Mouse (Mus musculus): ENCODE measurements around the gene Tet2. TPM values are rescaled to one million over a fixed set of nuclear protein-coding genes. Genes with fewer than 3 reads are reported as not detected.

Gene Tet2
- polyA plus RNA-seq, 1 experiment from 2014 or later: 19.3 TPM

DNA sequence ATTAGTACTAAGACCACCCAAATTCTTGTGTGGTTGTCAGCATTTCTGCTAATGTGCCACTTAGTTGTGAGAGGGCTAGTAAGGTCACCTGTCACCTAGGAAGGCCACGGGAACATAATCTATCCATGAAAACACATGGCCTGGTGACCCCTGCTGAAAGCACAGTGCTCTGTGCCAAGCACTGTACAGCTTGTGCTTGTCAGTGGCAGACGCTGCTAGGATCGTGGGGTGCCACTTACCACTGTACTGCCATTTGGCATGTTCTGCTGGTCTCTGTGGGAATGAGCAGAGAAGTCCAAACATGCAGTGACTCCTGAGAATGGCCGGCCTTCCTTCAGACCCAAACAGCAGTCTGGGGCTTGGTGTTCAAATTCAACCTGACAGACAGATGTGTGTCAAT, 73.8 kb downstream of the Tet2 start:
- H3K27me3 ChIP-seq (ENCODE audit: control insufficient read depth, insufficient read depth, low read length): no peaks in the 10 kb centered on the region
- H3K4me3 ChIP-seq (ENCODE audit: low read depth, low read length): no peak overlapping the region
- no peak for ATAC-seq (replicated peaks; ENCODE audit: low FRiP score)
- H3K9me3 ChIP-seq (ENCODE audit: control insufficient read depth, low read length): no peaks in the 10 kb centered on the region
- no peak overlapping the region for H3K27ac ChIP-seq (ENCODE audit: low read depth, low read length)
- 91% methylated on average over 4 of the region's 4 CpGs for WGBS
- no peak overlapping the region for H3K4me2 ChIP-seq (ENCODE audit: low read depth, low read length, severe bottlenecking)
- no peak for DNase-seq (ENCODE audit: low spot score)
- H3K9ac ChIP-seq (ENCODE audit: low read length): no peak overlapping the region
- H3K36me3 ChIP-seq (ENCODE audit: control insufficient read depth, insufficient read depth, low read length): peaks cover 13% of the 10 kb centered on the region; the same call in 1 of the 2 replicates
- no peaks in the 10 kb centered on the region for H3K4me1 ChIP-seq (replicated peaks; ENCODE audit: control insufficient read depth, insufficient read depth, low read length)

DNA sequence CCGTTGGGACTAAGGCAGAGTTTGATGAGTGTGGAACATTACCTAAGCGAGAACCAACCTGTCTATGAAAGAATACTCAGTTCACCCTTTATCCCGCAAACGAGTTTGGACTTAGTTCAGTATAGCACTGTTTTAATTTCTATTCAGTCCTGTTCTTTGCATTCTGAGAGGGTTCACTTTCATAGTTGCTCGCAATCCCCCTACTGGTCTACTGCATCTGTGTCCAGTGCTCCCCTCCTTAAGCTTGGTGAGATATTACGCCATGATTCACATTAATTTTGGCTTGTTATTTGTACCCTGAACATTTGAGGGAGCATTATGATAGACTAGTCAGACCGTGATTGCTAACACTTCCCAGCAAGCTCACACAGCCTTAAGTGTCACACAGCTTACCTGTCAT, 76.1 kb downstream of the Tet2 start:
- Histone ChIP-seq H3K27me3 (ENCODE audit: control insufficient read depth, insufficient read depth, low read length) (no peaks in the 10 kb centered on the region), H3K4me1 (replicated peaks; ENCODE audit: control insufficient read depth, insufficient read depth, low read length) (no peaks in the 10 kb centered on the region), H3K27ac (ENCODE audit: low read depth, low read length) (no peak overlapping the region), H3K9ac (ENCODE audit: low read length) (no peak overlapping the region), H3K4me2 (ENCODE audit: low read depth, low read length, severe bottlenecking) (no peak overlapping the region), H3K9me3 (ENCODE audit: control insufficient read depth, low read length) (no peaks in the 10 kb centered on the region), H3K36me3 (ENCODE audit: control insufficient read depth, insufficient read depth, low read length) (peaks cover 8% of the 10 kb centered on the region; the same call in 1 of the 2 replicates), H3K4me3 (ENCODE audit: low read depth, low read length) (no peak overlapping the region)
- WGBS: 96% methylated on average over 7 of the region's 7 CpGs
- ATAC-seq (replicated peaks; ENCODE audit: low FRiP score) (no peak), DNase-seq (ENCODE audit: low spot score) (no peak)

DNA sequence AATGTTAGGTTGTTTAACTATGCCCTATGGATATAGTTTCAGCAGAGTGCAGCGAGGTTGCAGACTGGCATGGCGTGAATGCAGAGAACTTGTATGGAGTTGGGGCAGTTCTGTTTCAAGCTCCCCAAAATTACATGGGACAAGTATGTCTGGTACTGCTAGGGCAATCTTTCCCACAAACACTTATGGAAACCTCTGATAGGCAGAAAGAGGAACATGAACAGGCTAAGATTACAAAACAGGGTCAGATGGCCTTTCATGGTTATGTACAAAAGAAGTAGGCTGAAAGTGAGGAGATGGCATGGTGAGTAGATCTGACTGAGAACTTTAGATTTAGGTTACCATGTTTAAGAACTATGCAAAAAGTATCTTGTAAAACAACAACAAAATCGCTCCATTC, 81.7 kb downstream of the Tet2 start:
- Histone ChIP-seq H3K27ac (ENCODE audit: low read depth, low read length) (no peak overlapping the region), H3K9me3 (ENCODE audit: control insufficient read depth, low read length) (no peaks in the 10 kb centered on the region), H3K4me2 (ENCODE audit: low read depth, low read length, severe bottlenecking) (no peak overlapping the region), H3K9ac (ENCODE audit: low read length) (no peak overlapping the region), H3K36me3 (ENCODE audit: control insufficient read depth, insufficient read depth, low read length) (peaks cover 8% of the 10 kb centered on the region; the same call in 1 of the 2 replicates), H3K27me3 (ENCODE audit: control insufficient read depth, insufficient read depth, low read length) (no peaks in the 10 kb centered on the region), H3K4me1 (replicated peaks; ENCODE audit: control insufficient read depth, insufficient read depth, low read length) (no peaks in the 10 kb centered on the region), H3K4me3 (ENCODE audit: low read depth, low read length) (no peak overlapping the region)
- DNase-seq (ENCODE audit: low spot score) (no peak), ATAC-seq (replicated peaks; ENCODE audit: low FRiP score) (no peak)
- WGBS: 90% methylated on average over 3 of the region's 3 CpGs

DNA sequence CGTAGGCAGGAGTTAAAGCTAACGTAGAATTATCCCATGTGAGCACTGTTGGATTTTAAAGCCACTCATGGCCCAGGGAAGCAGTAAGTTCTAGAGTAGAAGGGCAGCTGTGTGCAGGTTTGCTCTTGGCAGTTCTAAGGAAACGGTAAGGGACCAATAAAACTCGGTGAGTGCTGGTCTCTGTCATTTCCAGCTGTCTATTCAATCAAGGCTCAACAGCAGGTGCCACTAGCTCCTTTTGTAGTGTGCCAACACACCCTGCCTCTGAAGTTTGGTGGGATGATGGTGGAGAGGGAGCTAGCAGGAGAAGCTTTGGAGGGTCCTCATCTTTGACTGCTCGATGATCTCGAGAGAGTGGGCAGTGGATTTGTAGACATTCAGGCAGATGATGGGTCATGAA, 82.5 kb downstream of the Tet2 start:
- DNase-seq (ENCODE audit: low spot score) (no peak), ATAC-seq (replicated peaks; ENCODE audit: low FRiP score) (no peak)
- H3K27ac ChIP-seq (ENCODE audit: low read depth, low read length): no peak overlapping the region
- H3K27me3 ChIP-seq (ENCODE audit: control insufficient read depth, insufficient read depth, low read length): no peaks in the 10 kb centered on the region
- H3K4me1 ChIP-seq (replicated peaks; ENCODE audit: control insufficient read depth, insufficient read depth, low read length): no peaks in the 10 kb centered on the region
- H3K4me3 ChIP-seq (ENCODE audit: low read depth, low read length): no peak overlapping the region
- no peaks in the 10 kb centered on the region for H3K9me3 ChIP-seq (ENCODE audit: control insufficient read depth, low read length)
- WGBS: 92% methylated on average over 6 of the region's 6 CpGs
- peaks cover 5% of the 10 kb centered on the region; the same call in 1 of the 2 replicates for H3K36me3 ChIP-seq (ENCODE audit: control insufficient read depth, insufficient read depth, low read length)
- H3K9ac ChIP-seq (ENCODE audit: low read length): no peak overlapping the region
- H3K4me2 ChIP-seq (ENCODE audit: low read depth, low read length, severe bottlenecking): no peak overlapping the region

DNA sequence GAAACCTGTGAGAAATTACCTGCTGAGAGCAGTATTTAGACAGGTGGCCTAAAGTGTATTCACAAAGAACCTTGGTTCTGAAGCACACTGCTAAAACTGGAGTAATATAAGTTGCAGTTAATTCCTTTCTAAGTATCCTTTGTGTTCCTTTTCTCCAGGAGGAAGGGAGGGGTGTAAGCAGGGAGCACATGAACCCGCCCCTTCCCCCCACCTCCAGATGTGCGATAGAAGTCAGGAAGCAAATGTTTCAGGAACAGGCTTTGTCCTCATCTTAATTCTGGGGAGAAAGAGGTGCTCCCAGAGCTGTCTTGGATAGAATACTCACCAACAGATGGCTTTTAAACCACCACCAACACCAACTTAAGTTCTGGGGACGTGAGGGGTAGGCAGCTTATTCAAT, 82.9 kb downstream of the Tet2 start:
- WGBS: 77% methylated on average over 3 of the region's 3 CpGs
- Histone ChIP-seq H3K9me3 (ENCODE audit: control insufficient read depth, low read length) (no peaks in the 10 kb centered on the region), H3K4me1 (replicated peaks; ENCODE audit: control insufficient read depth, insufficient read depth, low read length) (no peaks in the 10 kb centered on the region), H3K27ac (ENCODE audit: low read depth, low read length) (no peak overlapping the region), H3K36me3 (ENCODE audit: control insufficient read depth, insufficient read depth, low read length) (peaks cover under 1% of the 10 kb centered on the region; the same call in 1 of the 2 replicates), H3K4me3 (ENCODE audit: low read depth, low read length) (no peak overlapping the region), H3K27me3 (ENCODE audit: control insufficient read depth, insufficient read depth, low read length) (no peaks in the 10 kb centered on the region), H3K4me2 (ENCODE audit: low read depth, low read length, severe bottlenecking) (no peak overlapping the region), H3K9ac (ENCODE audit: low read length) (no peak overlapping the region)
- DNase-seq (ENCODE audit: low spot score): no peak
- no peak for ATAC-seq (replicated peaks; ENCODE audit: low FRiP score)

DNA sequence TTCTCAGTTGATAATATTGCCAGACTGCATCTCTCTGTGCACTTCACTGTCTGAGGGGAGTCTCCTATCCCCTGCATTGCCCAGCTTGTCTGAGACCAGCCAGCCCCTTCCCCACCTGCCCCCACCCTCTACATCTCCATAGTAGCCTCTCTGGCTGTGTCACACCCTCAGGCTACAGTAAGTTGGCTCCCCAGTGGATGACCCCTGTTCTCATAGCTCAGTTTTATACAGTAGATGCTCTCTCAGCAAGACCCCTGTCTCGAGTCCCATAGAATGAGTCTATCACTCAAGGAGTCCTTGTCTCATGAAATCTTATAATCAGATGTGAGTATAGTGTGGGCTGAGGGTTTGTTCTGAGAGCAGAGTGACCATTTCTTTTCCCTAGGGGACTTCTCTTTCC, 85.8 kb downstream of the Tet2 start:
- WGBS: 83% methylated on average over 1 of the region's 1 CpGs

DNA sequence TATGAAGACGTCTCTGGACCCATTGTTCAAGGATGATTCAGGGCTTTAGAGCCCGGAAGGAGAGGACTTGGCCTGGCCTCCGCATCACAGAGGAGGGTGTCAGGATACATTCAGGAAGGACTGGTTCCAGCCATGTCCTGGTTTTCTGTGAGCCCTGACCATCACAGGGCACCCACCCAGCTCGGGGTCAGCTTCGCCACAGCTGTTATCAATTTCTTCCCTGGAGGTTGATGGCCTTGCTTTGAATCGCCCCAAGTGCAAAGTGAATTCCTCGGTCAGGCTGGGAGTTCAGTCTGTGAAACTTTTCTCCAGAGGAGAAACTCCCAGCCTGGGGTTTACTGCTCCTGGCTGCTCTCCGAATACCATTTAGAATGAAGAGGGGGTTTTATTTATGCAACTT, 91.0 kb downstream of the Tet2 start:
- H3K9ac ChIP-seq (ENCODE audit: low read length): no peak overlapping the region

More for the DNA sequence above, 85.8 kb downstream of the Tet2 start:
- no peaks in the 10 kb centered on the region for H3K4me1 ChIP-seq (replicated peaks; ENCODE audit: control insufficient read depth, insufficient read depth, low read length)
- no peaks in the 10 kb centered on the region for H3K27me3 ChIP-seq (ENCODE audit: control insufficient read depth, insufficient read depth, low read length)
- no peak overlapping the region for H3K4me2 ChIP-seq (ENCODE audit: low read depth, low read length, severe bottlenecking)
- ATAC-seq (replicated peaks; ENCODE audit: low FRiP score) (no peak), DNase-seq (ENCODE audit: low spot score) (no peak)
- H3K9me3 ChIP-seq (ENCODE audit: control insufficient read depth, low read length): no peaks in the 10 kb centered on the region
- no peak overlapping the region for H3K9ac ChIP-seq (ENCODE audit: low read length)
- no peak overlapping the region for H3K27ac ChIP-seq (ENCODE audit: low read depth, low read length)
- no peak overlapping the region for H3K4me3 ChIP-seq (ENCODE audit: low read depth, low read length)
- no peaks in the 10 kb centered on the region for H3K36me3 ChIP-seq (ENCODE audit: control insufficient read depth, insufficient read depth, low read length)

DNA sequence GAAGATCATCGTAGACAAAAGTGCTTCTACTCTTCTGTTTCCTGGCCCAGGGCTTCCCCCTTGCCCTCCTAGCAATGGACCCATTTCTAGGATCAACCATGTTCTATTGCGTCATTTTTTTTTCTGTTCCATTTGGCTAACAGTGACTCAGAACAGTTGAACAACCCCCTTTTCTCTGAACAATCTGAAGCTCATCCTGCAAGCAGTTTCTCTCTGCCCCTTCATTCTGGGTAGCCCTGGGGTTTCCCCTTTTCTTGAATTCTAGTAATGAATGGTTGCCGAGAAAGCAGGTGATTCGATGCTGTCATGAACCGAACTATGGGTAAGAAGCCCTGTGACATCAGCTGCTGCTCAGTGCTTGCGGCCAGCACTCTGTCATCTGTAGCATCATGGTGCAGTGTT, 108.0 kb downstream of the Tet2 start:
- 95% methylated on average over 6 of the region's 6 CpGs for WGBS

More for the DNA sequence above, 91.0 kb downstream of the Tet2 start:
- Histone ChIP-seq H3K9me3 (ENCODE audit: control insufficient read depth, low read length) (no peaks in the 10 kb centered on the region), H3K4me3 (ENCODE audit: low read depth, low read length) (no peak overlapping the region), H3K36me3 (ENCODE audit: control insufficient read depth, insufficient read depth, low read length) (no peaks in the 10 kb centered on the region), H3K4me2 (ENCODE audit: low read depth, low read length, severe bottlenecking) (no peak overlapping the region), H3K4me1 (replicated peaks; ENCODE audit: control insufficient read depth, insufficient read depth, low read length) (no peaks in the 10 kb centered on the region), H3K27ac (ENCODE audit: low read depth, low read length) (no peak overlapping the region), H3K27me3 (ENCODE audit: control insufficient read depth, insufficient read depth, low read length) (no peaks in the 10 kb centered on the region)
- DNase-seq (ENCODE audit: low spot score) (no peak), ATAC-seq (replicated peaks; ENCODE audit: low FRiP score) (no peak)
- 79% methylated on average over 8 of the region's 8 CpGs for WGBS

DNA sequence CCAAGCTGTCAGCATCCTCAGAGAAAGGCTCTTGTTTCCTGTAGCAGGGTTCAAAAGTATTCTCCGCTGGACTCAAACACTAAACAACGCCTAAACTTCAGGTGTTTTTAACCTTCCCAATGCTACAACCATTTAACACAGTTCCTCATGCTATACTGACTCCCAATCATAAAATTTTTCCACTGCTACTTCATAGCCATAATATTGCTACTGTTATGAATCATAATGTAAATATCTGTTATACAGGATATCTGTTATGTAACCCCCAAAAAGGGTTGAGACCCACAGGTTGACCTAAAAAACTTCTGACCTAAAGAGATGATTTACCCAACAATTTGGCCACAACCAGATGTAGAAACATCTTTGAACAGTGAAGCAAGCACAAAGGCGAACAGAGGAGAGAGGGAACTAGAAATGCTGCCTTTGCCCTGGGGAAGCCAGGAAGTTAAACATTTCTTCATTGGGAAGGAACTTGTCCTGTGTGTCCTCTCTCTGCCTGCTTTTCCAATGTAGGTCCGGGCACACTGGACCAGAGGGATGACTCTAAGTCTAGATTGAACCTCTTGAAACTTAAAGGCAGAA, 108.6 kb downstream of the Tet2 start:
- Histone ChIP-seq H3K4me1 (replicated peaks; ENCODE audit: control insufficient read depth, insufficient read depth, low read length) (no peaks in the 10 kb centered on the region), H3K4me3 (ENCODE audit: low read depth, low read length) (no peak overlapping the region), H3K9me3 (ENCODE audit: control insufficient read depth, low read length) (no peaks in the 10 kb centered on the region), H3K9ac (ENCODE audit: low read length) (no peak overlapping the region), H3K4me2 (ENCODE audit: low read depth, low read length, severe bottlenecking) (no peak overlapping the region), H3K36me3 (ENCODE audit: control insufficient read depth, insufficient read depth, low read length) (no peaks in the 10 kb centered on the region), H3K27me3 (ENCODE audit: control insufficient read depth, insufficient read depth, low read length) (no peaks in the 10 kb centered on the region), H3K27ac (ENCODE audit: low read depth, low read length) (no peak overlapping the region)
- no peak for ATAC-seq (replicated peaks; ENCODE audit: low FRiP score)
- DNase-seq (ENCODE audit: low spot score): no peak
- 87% methylated on average over 4 of the region's 4 CpGs for WGBS

More for the DNA sequence above, 108.0 kb downstream of the Tet2 start:
- H3K9me3 ChIP-seq (ENCODE audit: control insufficient read depth, low read length): no peaks in the 10 kb centered on the region
- no peaks in the 10 kb centered on the region for H3K27me3 ChIP-seq (ENCODE audit: control insufficient read depth, insufficient read depth, low read length)
- ATAC-seq (replicated peaks; ENCODE audit: low FRiP score) (no peak), DNase-seq (ENCODE audit: low spot score) (no peak)
- H3K4me1 ChIP-seq (replicated peaks; ENCODE audit: control insufficient read depth, insufficient read depth, low read length): no peaks in the 10 kb centered on the region
- H3K36me3 ChIP-seq (ENCODE audit: control insufficient read depth, insufficient read depth, low read length): no peaks in the 10 kb centered on the region
- no peak overlapping the region for H3K4me3 ChIP-seq (ENCODE audit: low read depth, low read length)
- no peak overlapping the region for H3K4me2 ChIP-seq (ENCODE audit: low read depth, low read length, severe bottlenecking)
- no peak overlapping the region for H3K9ac ChIP-seq (ENCODE audit: low read length)
- no peak overlapping the region for H3K27ac ChIP-seq (ENCODE audit: low read depth, low read length)

Data from forebrain, embryonic 11.5 days (tissue).